Mouse (Mus musculus): ENCODE measurements around the gene Ccdc103. TPM values are rescaled to one million over a fixed set of nuclear protein-coding genes. Genes with fewer than 3 reads are reported as not detected.

Gene Ccdc103
- total and polyA plus RNA-seq, 2 experiments from 2014 or later = 0.31 to 2.2 TPM

- Histone ChIP-seq H3K4me2 (ENCODE audit: low read depth, low read length) (no peak overlapping the region), H3K36me3 (ENCODE audit: insufficient read depth, low read length) (no peaks in the 10 kb centered on the region), H3K9ac (replicated peaks; ENCODE audit: low read length) (no peak overlapping the region), H3K9me3 (ENCODE audit: low read length) (no peaks in the 10 kb centered on the region), H3K4me3 (ENCODE audit: low read length) (no peak overlapping the region), H3K27me3 (ENCODE audit: insufficient read depth, low read length) (peaks cover 15% of the 10 kb centered on the region), H3K4me1 (ENCODE audit: insufficient read depth, low read length) (peaks cover 7% of the 10 kb centered on the region; the same call in 1 of the 2 replicates), H3K27ac (peak overlapping the region; percentile 65; the same call in 1 of the 2 replicates)
- DNase-seq (ENCODE audit: low spot score) (peak; percentile 86), ATAC-seq (peak; percentile 94)
- 24% methylated on average over 9 of the region's 9 CpGs for WGBS
- TF ChIP-seq CTCF (IDR thresholded peaks at IDR 0.05; ENCODE audit: low read depth) = no peak
Measured at GRCm38 (mm10) chr11:102898408-102898807, 17.4 kb downstream of the Ccdc103 start.

- Histone ChIP-seq H3K9me3 (ENCODE audit: low read length) (no peaks in the 10 kb centered on the region), H3K27me3 (ENCODE audit: insufficient read depth, low read length) (no peaks in the 10 kb centered on the region), H3K4me2 (ENCODE audit: low read depth, low read length) (0 out of 2 replicates have a peak within 1 kb of the TSS, but pooled peaks have one; percentile 19), H3K27ac (peak within 1 kb of the TSS; percentile 32; the same call in 1 of the 2 replicates), H3K36me3 (ENCODE audit: insufficient read depth, low read length) (no peaks in the 10 kb centered on the region), H3K4me1 (ENCODE audit: insufficient read depth, low read length) (peaks cover 7% of the 10 kb centered on the region; the same call in 1 of the 2 replicates), H3K9ac (replicated peaks; ENCODE audit: low read length) (no peak within 1 kb of the TSS), H3K4me3 (ENCODE audit: low read length) (no peak within 1 kb of the TSS)
- DNase-seq (ENCODE audit: low spot score) (peak; percentile 93), ATAC-seq (peak; percentile 46; the same call in 1 of the 2 replicates)
- TF ChIP-seq CTCF (IDR thresholded peaks at IDR 0.05; ENCODE audit: low read depth) = peak; percentile 100
- WGBS = 13% methylated on average over 7 of the region's 7 CpGs
Measured at GRCm38 (mm10) chr11:102900763-102901162, 19.8 kb downstream of the Ccdc103 start, which contains the start of gene Gfap. TSS of gene Gfap (minus strand) at chr11:102900912.

DNA sequence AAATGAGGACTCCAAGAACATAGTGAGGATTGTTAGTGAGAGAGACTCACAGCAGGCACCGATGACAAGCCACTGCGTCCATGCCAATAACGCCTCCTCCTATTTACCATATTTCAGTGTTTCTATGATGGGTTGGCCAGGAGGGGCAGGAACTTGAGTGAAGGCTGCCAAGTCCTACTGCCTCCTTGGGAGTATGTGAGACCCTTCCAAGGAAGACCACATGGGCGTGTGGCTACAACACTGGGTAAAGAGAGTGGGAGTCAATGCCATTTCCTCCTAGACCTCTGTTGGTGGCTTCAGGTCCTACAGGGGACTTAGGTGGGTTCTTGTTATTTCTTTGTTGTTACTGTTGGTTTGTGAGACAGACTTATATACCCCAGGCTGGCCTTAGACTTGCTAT lies 20.2 kb downstream of the Ccdc103 start:
- 43% methylated on average over 4 of the region's 4 CpGs for WGBS
- H3K27ac ChIP-seq = no peak overlapping the region
- H3K9me3 ChIP-seq (ENCODE audit: low read length) = no peaks in the 10 kb centered on the region
- TF ChIP-seq CTCF (IDR thresholded peaks at IDR 0.05; ENCODE audit: low read depth) = no peak
- H3K4me3 ChIP-seq (ENCODE audit: low read length) = no peak overlapping the region
- H3K4me2 ChIP-seq (ENCODE audit: low read depth, low read length) = 0 out of 2 replicates have a peak overlapping the region, but pooled peaks have one; percentile 19
- DNase-seq (ENCODE audit: low spot score) = no peak
- no peak for ATAC-seq
- H3K4me1 ChIP-seq (ENCODE audit: insufficient read depth, low read length) = peaks cover 7% of the 10 kb centered on the region; the same call in 1 of the 2 replicates
- H3K36me3 ChIP-seq (ENCODE audit: insufficient read depth, low read length) = no peaks in the 10 kb centered on the region
- H3K27me3 ChIP-seq (ENCODE audit: insufficient read depth, low read length) = no peaks in the 10 kb centered on the region
- H3K9ac ChIP-seq (replicated peaks; ENCODE audit: low read length) = no peak overlapping the region

DNA sequence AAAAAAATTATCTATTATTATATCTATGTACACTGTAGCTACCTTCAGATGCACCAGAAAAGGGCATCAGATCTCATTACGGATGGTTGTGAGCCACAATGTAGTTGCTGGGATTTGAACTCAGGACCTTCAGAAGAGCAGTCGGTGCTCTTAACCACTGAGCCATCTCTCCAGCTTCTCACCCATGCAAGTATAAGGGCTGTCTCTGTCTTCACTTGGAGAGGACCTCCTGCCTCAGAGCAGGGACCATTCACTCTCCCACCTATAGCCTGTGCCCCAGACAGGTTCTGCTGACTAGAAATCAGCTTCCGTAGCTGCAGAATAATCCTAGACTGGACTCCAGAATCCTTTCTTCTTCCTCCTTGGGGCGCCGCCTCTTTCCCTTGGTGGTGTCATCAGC lies 21.1 kb downstream of the Ccdc103 start:
- no peak overlapping the region for H3K9ac ChIP-seq (replicated peaks; ENCODE audit: low read length)
- H3K4me2 ChIP-seq (ENCODE audit: low read depth, low read length) = no peak overlapping the region
- H3K27ac ChIP-seq = no peak overlapping the region
- H3K36me3 ChIP-seq (ENCODE audit: insufficient read depth, low read length) = no peaks in the 10 kb centered on the region
- ATAC-seq (no peak), DNase-seq (ENCODE audit: low spot score) (no peak)
- H3K4me1 ChIP-seq (ENCODE audit: insufficient read depth, low read length) = peaks cover 7% of the 10 kb centered on the region; the same call in 1 of the 2 replicates
- no peaks in the 10 kb centered on the region for H3K27me3 ChIP-seq (ENCODE audit: insufficient read depth, low read length)
- TF ChIP-seq CTCF (IDR thresholded peaks at IDR 0.05; ENCODE audit: low read depth) = no peak
- whole genome bisulfite sequencing = 84% methylated on average over 5 of the region's 5 CpGs
- H3K4me3 ChIP-seq (ENCODE audit: low read length) = no peak overlapping the region
- no peaks in the 10 kb centered on the region for H3K9me3 ChIP-seq (ENCODE audit: low read length)

- ATAC-seq (no peak), DNase-seq (ENCODE audit: low spot score) (no peak)
- 76% methylated on average over 7 of the region's 7 CpGs for WGBS
- Histone ChIP-seq H3K27ac (no peak overlapping the region), H3K9ac (replicated peaks; ENCODE audit: low read length) (no peak overlapping the region), H3K9me3 (ENCODE audit: low read length) (no peaks in the 10 kb centered on the region), H3K4me3 (ENCODE audit: low read length) (no peak overlapping the region), H3K36me3 (ENCODE audit: insufficient read depth, low read length) (no peaks in the 10 kb centered on the region), H3K4me2 (ENCODE audit: low read depth, low read length) (no peak overlapping the region), H3K27me3 (ENCODE audit: insufficient read depth, low read length) (no peaks in the 10 kb centered on the region), H3K4me1 (ENCODE audit: insufficient read depth, low read length) (peaks cover 2% of the 10 kb centered on the region; the same call in 1 of the 2 replicates)
- no peak for TF ChIP-seq CTCF (IDR thresholded peaks at IDR 0.05; ENCODE audit: low read depth)
Measured at GRCm38 (mm10) chr11:102903654-102904053, 22.6 kb downstream of the Ccdc103 start.

GRCm38 (mm10) chr11:102911376-102911775 lies 30.4 kb downstream of the Ccdc103 start:
- TF ChIP-seq CTCF (IDR thresholded peaks at IDR 0.05; ENCODE audit: low read depth) = no peak
- Histone ChIP-seq H3K9ac (replicated peaks; ENCODE audit: low read length) (no peak overlapping the region), H3K27me3 (ENCODE audit: insufficient read depth, low read length) (no peaks in the 10 kb centered on the region), H3K4me1 (ENCODE audit: insufficient read depth, low read length) (no peaks in the 10 kb centered on the region), H3K36me3 (ENCODE audit: insufficient read depth, low read length) (no peaks in the 10 kb centered on the region), H3K4me3 (ENCODE audit: low read length) (no peak overlapping the region), H3K4me2 (ENCODE audit: low read depth, low read length) (no peak overlapping the region), H3K27ac (no peak overlapping the region), H3K9me3 (ENCODE audit: low read length) (no peaks in the 10 kb centered on the region)
- no peak for ATAC-seq
- WGBS = 42% methylated on average over 7 of the region's 7 CpGs
- DNase-seq (ENCODE audit: low spot score) = no peak

DNA sequence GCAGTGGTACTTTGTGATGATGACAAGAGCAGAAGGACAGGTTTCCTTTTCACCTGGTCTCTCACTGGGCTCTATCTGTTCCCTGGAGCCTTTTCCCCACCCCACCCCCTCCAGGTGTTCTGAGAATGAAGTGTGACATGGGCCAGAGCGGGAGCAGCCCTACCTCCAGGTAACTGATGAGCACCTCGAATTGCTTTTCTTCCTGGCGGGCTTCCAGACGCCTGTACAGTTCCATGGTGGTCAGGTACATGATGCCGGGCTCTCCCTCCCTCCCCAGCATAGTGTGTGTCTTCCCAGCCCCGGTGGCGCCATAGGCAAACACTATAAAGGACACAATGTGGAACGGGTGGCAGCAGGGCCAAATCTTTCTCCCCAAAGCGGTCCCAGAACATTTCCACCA lies 34.4 kb downstream of the Ccdc103 start:
- no peak for TF ChIP-seq CTCF (IDR thresholded peaks at IDR 0.05; ENCODE audit: low read depth)
- 89% methylated on average over 9 of the region's 9 CpGs for WGBS
- H3K9me3 ChIP-seq (ENCODE audit: low read length) = no peaks in the 10 kb centered on the region
- ATAC-seq (no peak), DNase-seq (ENCODE audit: low spot score) (no peak)
- H3K4me3 ChIP-seq (ENCODE audit: low read length) = no peak overlapping the region
- no peak overlapping the region for H3K27ac ChIP-seq
- H3K4me2 ChIP-seq (ENCODE audit: low read depth, low read length) = no peak overlapping the region
- no peaks in the 10 kb centered on the region for H3K27me3 ChIP-seq (ENCODE audit: insufficient read depth, low read length)
- H3K4me1 ChIP-seq (ENCODE audit: insufficient read depth, low read length) = no peaks in the 10 kb centered on the region
- H3K9ac ChIP-seq (replicated peaks; ENCODE audit: low read length) = no peak overlapping the region
- no peaks in the 10 kb centered on the region for H3K36me3 ChIP-seq (ENCODE audit: insufficient read depth, low read length)

All from hindbrain, postnatal 0 days (tissue).